Mouse (Mus musculus) myocyte (in vitro differentiated cells): ENCODE results near the gene Gm49450. TPM values are rescaled to one million over a fixed set of nuclear protein-coding genes. Genes with fewer than 3 reads are reported as not detected.
"Not testable (repeated sequence)": the region's sequence is repeated elsewhere in the genome, so short reads cannot be mapped to it uniquely, and the experiment has no call there.

Source experiments
- H3K27me3 ChIP-seq: one replicate; pipeline ENCODE4 v1.6.1; 2011; ENCODE audit not compliant: control insufficient read depth, insufficient read depth, insufficient read length
- H3K36me3 ChIP-seq: one replicate; pipeline ENCODE4 v1.6.1; 2011; ENCODE audit not compliant: control insufficient read depth, insufficient read depth
- H3K4me2 ChIP-seq: one replicate; pipeline ENCODE4 v1.6.1; 2011; ENCODE audit warnings: low read depth, control low read depth
- H3K4me3 ChIP-seq: one replicate; pipeline ENCODE4 v1.5.1; 2011; ENCODE audit warnings: mild to moderate bottlenecking, control low read depth, moderate library complexity
- H3K79me2 ChIP-seq: one replicate; pipeline ENCODE4 v1.6.1; 2011; ENCODE audit not compliant: control insufficient read depth, insufficient read depth
- H3ac ChIP-seq: one replicate; pipeline ENCODE4 v1.6.1; 2011; ENCODE audit not compliant: control insufficient read depth, insufficient read length
- CEBPB ChIP-seq: IDR thresholded peaks from 2 replicates; pipeline ENCODE4 v1.6.1; 2011; ENCODE audit warnings: mild to moderate bottlenecking, moderate library complexity; ENCODE audit not compliant: poor library complexity, insufficient read depth, severe bottlenecking
- E2F4 ChIP-seq: IDR thresholded peaks from one replicate; pipeline ENCODE4 v1.6.1; 2011; ENCODE audit warnings: mild to moderate bottlenecking, control low read depth, moderate library complexity; ENCODE audit not compliant: insufficient read depth
- MAX ChIP-seq: IDR thresholded peaks from one replicate; pipeline ENCODE4 v1.6.1; 2011; ENCODE audit warnings: low read depth, mild to moderate bottlenecking, control low read depth
- MYOD1 ChIP-seq, 3 experiments: IDR thresholded peaks; one replicate each; pipeline ENCODE4 v1.6.1; 2011; ENCODE audit warnings: control low read depth in 2 of 3, low read depth in 2 of 3, mild to moderate bottlenecking in 2 of 3, moderate library complexity in 1 of 3; ENCODE audit not compliant: insufficient read length in 2 of 3, control insufficient read depth in 1 of 3
- MYOG ChIP-seq, 3 experiments: IDR thresholded peaks; one replicate each; pipeline ENCODE4 v1.6.1; 2011; ENCODE audit warnings: control low read depth in 2 of 3, low read depth in 2 of 3, mild to moderate bottlenecking in 2 of 3; ENCODE audit not compliant: insufficient read length in 2 of 3, control insufficient read depth in 1 of 3, insufficient read depth in 1 of 3
- POLR2A ChIP-seq: IDR thresholded peaks from one replicate; pipeline ENCODE4 v1.6.1; 2011; ENCODE audit warnings: low read depth, mild to moderate bottlenecking, control low read depth, moderate library complexity; ENCODE audit not compliant: insufficient read length
- POLR2AphosphoS2 ChIP-seq: IDR thresholded peaks from one replicate; pipeline ENCODE4 v1.6.1; 2011; ENCODE audit warnings: low read depth, control low read depth; ENCODE audit not compliant: insufficient read length
- REST ChIP-seq: IDR thresholded peaks from one replicate; pipeline ENCODE4 v1.6.1; 2011; ENCODE audit warnings: mild to moderate bottlenecking, control low read depth, moderate library complexity; ENCODE audit not compliant: insufficient read depth, insufficient read length
- SRF ChIP-seq: IDR thresholded peaks from one replicate; pipeline ENCODE4 v1.6.1; 2011; ENCODE audit warnings: low read depth; ENCODE audit not compliant: control insufficient read depth, insufficient read length
- TCF12 ChIP-seq: IDR thresholded peaks from one replicate; pipeline ENCODE4 v1.6.1; 2011; ENCODE audit warnings: mild to moderate bottlenecking, control low read depth; ENCODE audit not compliant: poor library complexity, insufficient read depth, severe bottlenecking
- TCF3 ChIP-seq: IDR thresholded peaks from one replicate; pipeline ENCODE4 v1.6.1; 2011; ENCODE audit warnings: low read depth, control low read depth; ENCODE audit not compliant: insufficient read length
- USF1 ChIP-seq: IDR thresholded peaks from one replicate; pipeline ENCODE4 v1.6.1; 2011; ENCODE audit warnings: low read depth, mild to moderate bottlenecking, control low read depth, moderate library complexity
- polyA plus RNA-seq: library from polyadenylated mRNA; unstranded; fragments of >200 nt; fragmentation: generic; extraction: Trizol; gene quantifications from one replicate; pipeline ENCODE4 v1.2.1, GENCODE M21; 2012; ENCODE audit warnings: missing spikeins

The Gm49450 gene
- polyA plus RNA-seq, 1 experiment: 0.84 TPM

GRCm38 (mm10) chr15:98954425-98955253, 1.3 kb upstream of the Gm49450 start:
- peaks cover 24% of the 10 kb centered on the region for H3K79me2 ChIP-seq
- no peaks in the 10 kb centered on the region for H3K27me3 ChIP-seq
- H3K4me3 ChIP-seq: peak overlapping the region; percentile 97
- H3K36me3 ChIP-seq: peaks cover 16% of the 10 kb centered on the region
- H3K4me2 ChIP-seq: peak overlapping the region; percentile 84
- H3ac ChIP-seq: no peak overlapping the region
- TF ChIP-seq MYOD1 (IDR thresholded peaks at IDR 0.05; ENCODE audit: control insufficient read depth in 1 of 3, insufficient read length in 2 of 3, low read depth in 2 of 3): peak in 2 of 3 experiments; percentile 32 to 54
- TF ChIP-seq MYOG (IDR thresholded peaks at IDR 0.05; ENCODE audit: control insufficient read depth in 1 of 3, insufficient read depth in 1 of 3, insufficient read length in 2 of 3, low read depth in 2 of 3): peak in 2 of 3 experiments; percentile 8 to 41
- TF ChIP-seq CEBPB: no peak

- peak overlapping the region; percentile 84 for H3K4me2 ChIP-seq
- H3K79me2 ChIP-seq: peaks cover 24% of the 10 kb centered on the region
- peaks cover 24% of the 10 kb centered on the region for H3K36me3 ChIP-seq
- H3ac ChIP-seq: peak overlapping the region; percentile 44
- TF ChIP-seq SRF (no peak), POLR2AphosphoS2 (peak; percentile 59), REST (no peak), TCF3 (no peak), TCF12 (no peak), MAX (no peak), MYOD1 (IDR thresholded peaks at IDR 0.05; ENCODE audit: control insufficient read depth in 1 of 3, insufficient read length in 2 of 3, low read depth in 2 of 3) (no peak), E2F4 (no peak), POLR2A (no peak)
- H3K4me3 ChIP-seq: peak overlapping the region; percentile 97
- H3K27me3 ChIP-seq: no peaks in the 10 kb centered on the region
Observed at GRCm38 (mm10) chr15:98952751-98953400, 475 bp downstream of the Gm49450 start.

- TF ChIP-seq TCF3 (no peak), SRF (no peak), POLR2AphosphoS2 (peak; percentile 89), POLR2A (peak; percentile 74), MYOG (IDR thresholded peaks at IDR 0.05; ENCODE audit: control insufficient read depth in 1 of 3, insufficient read depth in 1 of 3, insufficient read length in 2 of 3, low read depth in 2 of 3) (no peak), MYOD1 (IDR thresholded peaks at IDR 0.05; ENCODE audit: control insufficient read depth in 1 of 3, insufficient read length in 2 of 3, low read depth in 2 of 3) (no peak), TCF12 (no peak), E2F4 (no peak), USF1 (no peak), REST (no peak), MAX (no peak), CEBPB (0 out of 2 replicates have a peak, but pooled peaks have one; percentile 26)
- peaks cover 24% of the 10 kb centered on the region for H3K36me3 ChIP-seq
Observed at GRCm38 (mm10) chr15:98952063-98952455, 1.3 kb downstream of the Gm49450 start.

GRCm38 (mm10) chr15:98951122-98952062, 2.0 kb downstream of the Gm49450 start:
- Histone ChIP-seq H3K79me2 (peaks cover 24% of the 10 kb centered on the region), H3K36me3 (peaks cover 24% of the 10 kb centered on the region), H3K4me2 (peak overlapping the region; percentile 76), H3K4me3 (peak overlapping the region; percentile 97)
- H3ac ChIP-seq, H3K27me3 ChIP-seq: not testable (repeated sequence)
- peak; percentile 21 for TF ChIP-seq POLR2A

More at GRCm38 (mm10) chr15:98952063-98952455, 1.3 kb downstream of the Gm49450 start:
- Histone ChIP-seq H3K4me2 (peak overlapping the region; percentile 76), H3K27me3 (no peaks in the 10 kb centered on the region), H3ac (no peak overlapping the region), H3K79me2 (peaks cover 24% of the 10 kb centered on the region), H3K4me3 (peak overlapping the region; percentile 97)

- no peaks in the 10 kb centered on the region for H3K27me3 ChIP-seq
- H3ac ChIP-seq: no peak overlapping the region
- peaks cover 24% of the 10 kb centered on the region for H3K36me3 ChIP-seq
- H3K4me3 ChIP-seq: no peak overlapping the region
- H3K79me2 ChIP-seq: peaks cover 24% of the 10 kb centered on the region
- peak overlapping the region; percentile 5 for H3K4me2 ChIP-seq
- TF ChIP-seq POLR2AphosphoS2 (peak; percentile 98), POLR2A (peak; percentile 75), CEBPB (no peak), MYOG (IDR thresholded peaks at IDR 0.05; ENCODE audit: control insufficient read depth in 1 of 3, insufficient read depth in 1 of 3, insufficient read length in 2 of 3, low read depth in 2 of 3) (peak in 1 of 3 experiments; percentile 38), REST (no peak), MYOD1 (IDR thresholded peaks at IDR 0.05; ENCODE audit: control insufficient read depth in 1 of 3, insufficient read length in 2 of 3, low read depth in 2 of 3) (peak in 2 of 3 experiments; percentile 21 to 45), E2F4 (no peak), MAX (no peak)
Observed at GRCm38 (mm10) chr15:98949607-98949892, 3.8 kb downstream of the Gm49450 start.
